Mouse (Mus musculus): Measurements from ENCODE around the gene Vgll4. TPM values are rescaled to one million over a fixed set of nuclear protein-coding genes. Genes with fewer than 3 reads are reported as not detected.

Gene Vgll4
- polyA plus RNA-seq, 1 experiment from 2014 or later = 136 TPM

- Histone ChIP-seq H3K4me2 (replicated peaks) (no peak overlapping the region), H3K4me3 (no peak overlapping the region), H3K9ac (no peak overlapping the region), H3K9me3 (0 out of 2 replicates have a peak, but pooled peaks cover 2% of the 10 kb centered on the region), H3K27ac (no peak overlapping the region), H3K36me3 (no peaks in the 10 kb centered on the region), H3K4me1 (peaks cover 24% of the 10 kb centered on the region), H3K27me3 (no peaks in the 10 kb centered on the region)
- WGBS = 66% methylated on average over 9 of the region's 9 CpGs
- no peak for ATAC-seq (ENCODE audit: insufficient number of reproducible peaks, insufficient read depth, low FRiP score, low TSS enrichment)
Observed at GRCm38 (mm10) chr6:114833058-114833685, 136.6 kb downstream of the Vgll4 start.

GRCm38 (mm10) chr6:114831807-114832206 is 138.0 kb downstream of the Vgll4 start:
- Histone ChIP-seq H3K27me3 (no peaks in the 10 kb centered on the region), H3K9ac (no peak overlapping the region), H3K27ac (no peak overlapping the region; the same call in 1 of the 2 replicates), H3K4me3 (no peak overlapping the region), H3K36me3 (no peaks in the 10 kb centered on the region), H3K4me1 (peaks cover 24% of the 10 kb centered on the region), H3K4me2 (replicated peaks) (no peak overlapping the region), H3K9me3 (no peaks in the 10 kb centered on the region)
- WGBS = 91% methylated on average over 3 of the region's 3 CpGs
- no peak for ATAC-seq (ENCODE audit: insufficient number of reproducible peaks, insufficient read depth, low FRiP score, low TSS enrichment)

- H3K9ac ChIP-seq = no peak overlapping the region
- no peaks in the 10 kb centered on the region for H3K9me3 ChIP-seq
- no peak overlapping the region for H3K4me2 ChIP-seq (replicated peaks)
- H3K4me3 ChIP-seq = no peak overlapping the region
- no peak overlapping the region for H3K27ac ChIP-seq
- H3K4me1 ChIP-seq = peaks cover 24% of the 10 kb centered on the region
- H3K27me3 ChIP-seq = no peaks in the 10 kb centered on the region
- H3K36me3 ChIP-seq = no peaks in the 10 kb centered on the region
- ATAC-seq (ENCODE audit: insufficient number of reproducible peaks, insufficient read depth, low FRiP score, low TSS enrichment) = no peak
- WGBS = 87% methylated on average over 9 of the region's 9 CpGs
Observed at GRCm38 (mm10) chr6:114829660-114830438, 139.9 kb downstream of the Vgll4 start.

GRCm38 (mm10) chr6:114826889-114827288 is 142.9 kb downstream of the Vgll4 start:
- Histone ChIP-seq H3K9ac (no peak overlapping the region), H3K9me3 (no peaks in the 10 kb centered on the region), H3K27me3 (no peaks in the 10 kb centered on the region), H3K27ac (no peak overlapping the region), H3K4me3 (no peak overlapping the region), H3K36me3 (no peaks in the 10 kb centered on the region), H3K4me1 (peaks cover under 1% of the 10 kb centered on the region; the same call in 1 of the 2 replicates), H3K4me2 (replicated peaks) (no peak overlapping the region)
- ATAC-seq (ENCODE audit: insufficient number of reproducible peaks, insufficient read depth, low FRiP score, low TSS enrichment) = no peak
- 72% methylated on average over 2 of the region's 2 CpGs for WGBS

GRCm38 (mm10) chr6:114821646-114822045 is 148.1 kb downstream of the Vgll4 start:
- WGBS = 82% methylated on average over 7 of the region's 7 CpGs
- Histone ChIP-seq H3K4me3 (no peak overlapping the region), H3K4me2 (replicated peaks) (no peak overlapping the region), H3K36me3 (no peaks in the 10 kb centered on the region), H3K9me3 (no peaks in the 10 kb centered on the region), H3K4me1 (peaks cover 27% of the 10 kb centered on the region), H3K27ac (no peak overlapping the region), H3K9ac (no peak overlapping the region), H3K27me3 (no peaks in the 10 kb centered on the region)
- ATAC-seq (ENCODE audit: insufficient number of reproducible peaks, insufficient read depth, low FRiP score, low TSS enrichment) = no peak

- WGBS = 60% methylated on average over 9 of the region's 9 CpGs
- Histone ChIP-seq H3K27ac (0 out of 2 replicates have a peak overlapping the region, but pooled peaks have one; percentile 19), H3K4me2 (replicated peaks) (no peak overlapping the region), H3K27me3 (no peaks in the 10 kb centered on the region), H3K4me3 (no peak overlapping the region), H3K9ac (peak overlapping the region; percentile 15; the same call in 1 of the 2 replicates), H3K9me3 (peaks cover 1% of the 10 kb centered on the region; the same call in 1 of the 2 replicates), H3K4me1 (peaks cover 32% of the 10 kb centered on the region), H3K36me3 (no peaks in the 10 kb centered on the region)
- ATAC-seq (ENCODE audit: insufficient number of reproducible peaks, insufficient read depth, low FRiP score, low TSS enrichment) = no peak
Observed at GRCm38 (mm10) chr6:114819971-114820481, 149.8 kb downstream of the Vgll4 start.

GRCm38 (mm10) chr6:114818471-114818870 is 151.3 kb downstream of the Vgll4 start:
- H3K4me2 ChIP-seq (replicated peaks) = no peak overlapping the region
- H3K27ac ChIP-seq = no peak overlapping the region; the same call in 1 of the 2 replicates
- no peaks in the 10 kb centered on the region for H3K27me3 ChIP-seq
- no peaks in the 10 kb centered on the region for H3K36me3 ChIP-seq
- peaks cover 4% of the 10 kb centered on the region; the same call in 1 of the 2 replicates for H3K9me3 ChIP-seq
- WGBS = 40% methylated on average over 6 of the region's 6 CpGs
- no peak overlapping the region for H3K4me3 ChIP-seq
- H3K9ac ChIP-seq = no peak overlapping the region
- peaks cover 32% of the 10 kb centered on the region for H3K4me1 ChIP-seq
- ATAC-seq (ENCODE audit: insufficient number of reproducible peaks, insufficient read depth, low FRiP score, low TSS enrichment) = no peak

GRCm38 (mm10) chr6:114817948-114818347 is 151.8 kb downstream of the Vgll4 start:
- H3K9me3 ChIP-seq = peaks cover 4% of the 10 kb centered on the region; the same call in 1 of the 2 replicates
- no peak overlapping the region for H3K4me2 ChIP-seq (replicated peaks)
- no peak overlapping the region for H3K4me3 ChIP-seq
- H3K4me1 ChIP-seq = peaks cover 32% of the 10 kb centered on the region
- no peak overlapping the region for H3K9ac ChIP-seq
- H3K27me3 ChIP-seq = no peaks in the 10 kb centered on the region
- WGBS = 42% methylated on average over 11 of the region's 11 CpGs
- ATAC-seq (ENCODE audit: insufficient number of reproducible peaks, insufficient read depth, low FRiP score, low TSS enrichment) = no peak
- no peak overlapping the region for H3K27ac ChIP-seq
- no peaks in the 10 kb centered on the region for H3K36me3 ChIP-seq

- Histone ChIP-seq H3K9me3 (peaks cover 4% of the 10 kb centered on the region; the same call in 1 of the 2 replicates), H3K9ac (no peak overlapping the region), H3K27me3 (no peaks in the 10 kb centered on the region), H3K4me1 (peaks cover 27% of the 10 kb centered on the region), H3K36me3 (no peaks in the 10 kb centered on the region), H3K4me2 (replicated peaks) (no peak overlapping the region), H3K4me3 (no peak overlapping the region), H3K27ac (no peak overlapping the region)
- no peak for ATAC-seq (ENCODE audit: insufficient number of reproducible peaks, insufficient read depth, low FRiP score, low TSS enrichment)
- 93% methylated on average over 5 of the region's 5 CpGs for WGBS
Observed at GRCm38 (mm10) chr6:114814882-114815650, 154.7 kb downstream of the Vgll4 start.

- Histone ChIP-seq H3K36me3 (no peaks in the 10 kb centered on the region), H3K27ac (no peak overlapping the region), H3K9me3 (peaks cover 4% of the 10 kb centered on the region; the same call in 1 of the 2 replicates), H3K4me3 (no peak overlapping the region), H3K4me1 (peaks cover 25% of the 10 kb centered on the region), H3K9ac (no peak overlapping the region), H3K27me3 (no peaks in the 10 kb centered on the region), H3K4me2 (replicated peaks) (no peak overlapping the region)
- 70% methylated on average over 6 of the region's 6 CpGs for WGBS
- no peak for ATAC-seq (ENCODE audit: insufficient number of reproducible peaks, insufficient read depth, low FRiP score, low TSS enrichment)
Observed at GRCm38 (mm10) chr6:114814199-114814881, 155.5 kb downstream of the Vgll4 start.

GRCm38 (mm10) chr6:114812779-114813178 is 157.0 kb downstream of the Vgll4 start:
- Histone ChIP-seq H3K4me1 (peaks cover 14% of the 10 kb centered on the region), H3K4me3 (no peak overlapping the region), H3K27ac (no peak overlapping the region), H3K9ac (no peak overlapping the region), H3K4me2 (replicated peaks) (no peak overlapping the region), H3K27me3 (no peaks in the 10 kb centered on the region), H3K36me3 (no peaks in the 10 kb centered on the region), H3K9me3 (peaks cover 4% of the 10 kb centered on the region; the same call in 1 of the 2 replicates)
- no peak for ATAC-seq (ENCODE audit: insufficient number of reproducible peaks, insufficient read depth, low FRiP score, low TSS enrichment)
- 85% methylated on average over 4 of the region's 4 CpGs for WGBS
